Mouse (Mus musculus) cerebellum, adult (tissue): ENCODE data around the gene Cebpzos.

Source experiments
- ATAC-seq: cut with Nextera tagmentation; 2 replicates; pipeline ENCODE4 v1.9.2; 2017; ENCODE audit warnings: mild to moderate bottlenecking, moderate library complexity, mixed read lengths; ENCODE audit not compliant: insufficient number of reproducible peaks, low FRiP score, low TSS enrichment

Gene Cebpzos

DNA sequence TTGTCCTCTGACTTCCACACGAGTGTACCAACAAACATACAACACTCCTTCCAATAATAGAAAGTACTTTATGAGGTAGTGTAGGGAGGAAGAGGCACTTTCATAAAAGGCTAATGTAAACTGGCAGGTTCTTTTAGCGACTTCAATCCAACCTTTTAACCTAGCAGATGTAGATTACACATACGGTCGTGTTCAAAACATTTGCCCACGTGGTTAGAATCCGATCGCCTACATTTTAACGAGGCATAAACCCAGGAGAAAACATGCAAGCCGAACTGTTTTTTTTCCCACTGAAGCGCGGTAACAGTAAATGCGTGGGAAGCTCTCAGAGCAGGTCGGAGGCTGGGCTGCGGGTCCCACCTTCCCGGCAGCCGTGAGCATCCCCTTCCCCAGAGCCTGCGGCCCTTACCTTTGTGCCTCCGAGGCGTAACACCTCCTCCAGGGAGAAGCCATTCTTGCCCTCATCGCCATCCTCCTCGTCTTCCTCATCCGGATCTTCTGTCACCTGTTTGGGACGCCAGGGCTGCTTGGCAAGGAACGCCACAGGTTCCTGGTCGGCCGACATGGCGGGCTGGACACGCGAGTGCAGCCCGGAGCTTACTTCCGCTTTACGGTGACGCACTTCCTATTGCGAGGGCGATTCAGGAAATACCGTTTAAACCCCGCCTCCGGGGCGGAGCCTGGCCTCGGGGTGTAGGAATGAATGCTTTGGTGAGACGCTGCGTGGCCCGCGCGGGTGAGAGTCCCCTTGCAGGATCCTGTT lies 20.3 kb downstream of the Cebpzos start, which contains the start of the genes Cebpz and Ndufaf7:
TSS of gene Cebpz (minus strand) at position 601 of the 763 bp plus-strand sequence.
TSS of gene Ndufaf7 (plus strand) at position 671 of the 763 bp plus-strand sequence.
- ATAC-seq: peak; percentile 99

DNA sequence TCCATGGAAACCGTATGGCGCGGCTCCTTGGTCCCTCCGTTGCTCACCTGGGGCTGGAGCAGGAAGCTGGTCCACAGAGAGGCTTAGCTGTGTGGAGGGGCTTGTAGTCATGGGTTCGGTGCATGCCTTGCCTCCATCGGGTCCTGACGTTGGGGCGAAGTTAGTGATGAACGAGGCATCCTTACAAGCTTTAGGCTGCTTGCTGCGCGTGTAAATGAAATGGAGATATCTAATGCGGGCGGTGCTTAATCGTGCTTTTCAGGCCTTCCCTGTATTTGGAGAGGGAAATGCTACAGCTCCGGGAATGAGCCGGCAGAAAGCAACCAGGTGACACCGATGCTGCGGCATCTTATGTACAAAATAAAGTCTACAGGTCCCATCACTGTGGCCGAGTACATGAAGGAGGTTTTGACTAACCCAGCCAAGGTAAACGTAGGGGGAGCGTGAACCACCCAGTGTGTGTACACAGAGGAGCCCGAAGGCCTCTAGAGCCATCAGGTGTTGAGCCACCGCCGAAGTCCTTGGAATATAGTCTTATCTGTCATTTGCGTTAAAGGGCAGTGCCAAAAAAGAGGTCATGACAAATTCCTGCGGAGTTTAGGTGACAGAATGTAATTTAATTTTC lies 21.0 kb downstream of the Cebpzos start:
- peak; percentile 40 for ATAC-seq

- ATAC-seq: no peak
These were observed 22.6 kb downstream of the Cebpzos start for GRCm38 (mm10) chr17:78938927-78939326.

DNA sequence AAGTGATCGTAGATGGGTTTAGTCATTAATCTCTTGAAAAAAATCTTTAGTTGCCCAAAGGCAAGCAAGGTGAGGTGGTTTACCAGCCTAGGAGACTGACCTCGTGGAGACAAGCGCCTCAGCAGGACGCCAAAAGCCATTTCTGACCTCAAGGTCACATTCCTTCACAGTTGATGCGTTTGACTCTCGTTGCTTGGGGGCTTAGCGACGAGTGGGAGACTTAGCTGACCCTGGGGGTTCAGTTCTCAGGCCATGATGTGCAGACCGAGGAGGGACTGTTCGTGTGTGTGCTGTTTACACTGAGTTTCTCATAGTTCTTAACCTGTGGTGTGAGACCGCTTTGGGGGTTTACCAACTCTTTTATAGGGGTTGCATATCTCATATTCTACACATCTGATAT lies 26.3 kb downstream of the Cebpzos start:
- no peak for ATAC-seq

GRCm38 (mm10) chr17:78951225-78951624 lies 34.9 kb downstream of the Cebpzos start:
- ATAC-seq: no peak

- ATAC-seq: no peak
These were observed 35.8 kb downstream of the Cebpzos start for GRCm38 (mm10) chr17:78952070-78952469.

DNA sequence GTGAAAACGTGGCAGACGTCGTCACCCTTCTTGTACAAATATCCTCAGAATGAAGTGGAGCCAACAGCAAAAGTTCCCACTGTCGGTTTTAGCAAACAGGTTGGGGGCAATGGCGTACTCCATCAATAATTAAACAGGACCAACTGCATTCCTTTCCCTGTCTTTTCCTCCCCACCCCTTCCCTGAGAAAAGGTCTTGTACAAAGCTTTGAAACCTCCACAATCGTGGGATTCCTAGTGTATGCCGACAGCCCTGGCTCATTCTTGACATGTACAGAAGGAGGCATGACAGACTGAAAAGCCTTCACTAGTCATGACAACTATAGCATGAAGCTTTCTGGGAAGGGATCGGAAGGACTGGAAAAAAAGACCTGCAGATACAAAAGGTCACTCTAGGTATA lies 36.9 kb downstream of the Cebpzos start:
- no peak for ATAC-seq

DNA sequence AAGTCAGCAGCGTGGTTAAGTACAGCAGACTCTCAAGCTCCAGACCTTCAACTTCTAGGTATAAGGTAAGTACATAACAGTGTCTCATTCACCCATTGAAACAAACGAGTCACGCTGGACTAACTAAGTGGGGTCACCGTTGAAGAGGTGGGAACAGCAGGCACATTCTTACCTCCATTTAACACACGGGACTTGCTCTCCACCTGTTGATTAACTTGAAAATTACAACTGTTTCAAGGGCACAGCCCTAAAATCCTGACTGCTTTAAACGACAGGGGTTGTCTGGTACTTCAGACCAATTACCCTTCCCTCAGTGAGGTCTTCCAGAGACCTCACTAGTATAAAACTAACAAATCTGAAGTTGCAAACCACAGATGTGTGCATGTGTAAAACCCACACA lies 43.2 kb downstream of the Cebpzos start:
- no peak for ATAC-seq

DNA sequence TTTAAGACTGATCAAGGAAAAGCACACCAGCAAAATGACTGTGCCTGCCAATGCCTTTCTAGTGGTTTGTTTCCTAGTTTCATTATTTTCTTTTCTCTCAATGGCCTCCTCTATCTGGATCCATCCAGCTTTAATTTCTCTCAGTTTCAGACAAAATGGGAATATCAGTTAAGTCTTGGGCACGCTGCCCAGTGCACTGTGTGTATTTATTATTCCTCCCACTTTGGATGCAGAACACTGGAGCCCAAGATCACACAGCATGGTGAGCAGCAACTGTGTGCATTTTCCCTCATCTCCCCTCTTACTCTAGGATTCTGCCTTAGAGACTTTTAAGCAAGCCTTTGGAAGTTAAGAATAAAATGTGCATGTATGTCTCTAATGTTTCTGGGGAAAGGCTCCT lies 48.1 kb downstream of the Cebpzos start:
- no peak for ATAC-seq

GRCm38 (mm10) chr17:78966092-78966883 lies 50.0 kb downstream of the Cebpzos start:
- no peak for ATAC-seq

- ATAC-seq: no peak
These were observed 52.2 kb downstream of the Cebpzos start for GRCm38 (mm10) chr17:78968500-78968899.
